Mouse (Mus musculus): ENCODE results near the gene Lrmda. TPM values are rescaled to one million over a fixed set of nuclear protein-coding genes. Genes with fewer than 3 reads are reported as not detected.

Gene Lrmda
- polyA plus RNA-seq, 1 experiment from 2014 or later = 0.22 TPM

- H3K4me1 ChIP-seq = no peaks in the 10 kb centered on the region
- H3K4me2 ChIP-seq = no peak overlapping the region
- no peak for ATAC-seq (ENCODE audit: low FRiP score)
- WGBS = 94% methylated on average over 5 of the region's 5 CpGs
- no peak overlapping the region for H3K9ac ChIP-seq
- H3K27ac ChIP-seq = no peak overlapping the region
- H3K9me3 ChIP-seq = no peaks in the 10 kb centered on the region
- H3K36me3 ChIP-seq (replicated peaks) = no peaks in the 10 kb centered on the region
- no peak overlapping the region for H3K4me3 ChIP-seq (replicated peaks)
- peaks cover 26% of the 10 kb centered on the region for H3K27me3 ChIP-seq
Measured at GRCm38 (mm10) chr14:22335101-22335820, 315.7 kb downstream of the Lrmda start.

- H3K9me3 ChIP-seq = no peaks in the 10 kb centered on the region
- H3K9ac ChIP-seq = no peak overlapping the region
- H3K36me3 ChIP-seq (replicated peaks) = no peaks in the 10 kb centered on the region
- 90% methylated on average over 6 of the region's 6 CpGs for WGBS
- H3K4me1 ChIP-seq = peaks cover 9% of the 10 kb centered on the region
- no peak overlapping the region for H3K4me2 ChIP-seq
- peaks cover 54% of the 10 kb centered on the region for H3K27me3 ChIP-seq
- H3K27ac ChIP-seq = no peak overlapping the region
- no peak for ATAC-seq (ENCODE audit: low FRiP score)
- H3K4me3 ChIP-seq (replicated peaks) = no peak overlapping the region
Measured at GRCm38 (mm10) chr14:22339176-22339575, 319.7 kb downstream of the Lrmda start.

- no peak for ATAC-seq (ENCODE audit: low FRiP score)
- H3K36me3 ChIP-seq (replicated peaks) = no peaks in the 10 kb centered on the region
- no peak overlapping the region for H3K4me3 ChIP-seq (replicated peaks)
- H3K27me3 ChIP-seq = peaks cover 62% of the 10 kb centered on the region
- H3K9me3 ChIP-seq = no peaks in the 10 kb centered on the region
- H3K27ac ChIP-seq = no peak overlapping the region
- no peak overlapping the region for H3K4me2 ChIP-seq
- H3K9ac ChIP-seq = no peak overlapping the region
- peaks cover 9% of the 10 kb centered on the region for H3K4me1 ChIP-seq
- 6% methylated on average over 4 of the region's 4 CpGs for WGBS
Measured at GRCm38 (mm10) chr14:22343357-22343756, 323.8 kb downstream of the Lrmda start.

- ATAC-seq (ENCODE audit: low FRiP score) = no peak
- no peaks in the 10 kb centered on the region for H3K9me3 ChIP-seq
- H3K4me2 ChIP-seq = no peak overlapping the region
- no peak overlapping the region for H3K27ac ChIP-seq
- H3K36me3 ChIP-seq (replicated peaks) = no peaks in the 10 kb centered on the region
- H3K27me3 ChIP-seq = peaks cover 57% of the 10 kb centered on the region
- no peak overlapping the region for H3K9ac ChIP-seq
- 82% methylated on average over 8 of the region's 8 CpGs for WGBS
- peaks cover 9% of the 10 kb centered on the region for H3K4me1 ChIP-seq
- no peak overlapping the region for H3K4me3 ChIP-seq (replicated peaks)
Measured at GRCm38 (mm10) chr14:22345248-22345647, 325.7 kb downstream of the Lrmda start.

- H3K4me3 ChIP-seq (replicated peaks) = no peak overlapping the region
- peaks cover 21% of the 10 kb centered on the region for H3K4me1 ChIP-seq
- peaks cover 53% of the 10 kb centered on the region for H3K27me3 ChIP-seq
- H3K27ac ChIP-seq = no peak overlapping the region
- no peak overlapping the region for H3K4me2 ChIP-seq
- H3K36me3 ChIP-seq (replicated peaks) = no peaks in the 10 kb centered on the region
- no peaks in the 10 kb centered on the region for H3K9me3 ChIP-seq
- WGBS = 72% methylated on average over 5 of the region's 5 CpGs
- no peak for ATAC-seq (ENCODE audit: low FRiP score)
- no peak overlapping the region for H3K9ac ChIP-seq
Measured at GRCm38 (mm10) chr14:22353626-22354025, 334.1 kb downstream of the Lrmda start.

- Histone ChIP-seq H3K27ac (0 out of 2 replicates have a peak overlapping the region, but pooled peaks have one; percentile 1), H3K9ac (no peak overlapping the region), H3K36me3 (replicated peaks) (no peaks in the 10 kb centered on the region), H3K27me3 (peaks cover 54% of the 10 kb centered on the region), H3K4me2 (no peak overlapping the region), H3K9me3 (no peaks in the 10 kb centered on the region), H3K4me3 (replicated peaks) (no peak overlapping the region), H3K4me1 (peaks cover 24% of the 10 kb centered on the region)
- peak; percentile 55; the same call in 1 of the 2 replicates for ATAC-seq (ENCODE audit: low FRiP score)
- WGBS = 53% methylated on average over 15 of the region's 15 CpGs
Measured at GRCm38 (mm10) chr14:22354769-22355574, 335.5 kb downstream of the Lrmda start.

GRCm38 (mm10) chr14:22357991-22358503, 338.5 kb downstream of the Lrmda start:
- Histone ChIP-seq H3K36me3 (replicated peaks) (no peaks in the 10 kb centered on the region), H3K27ac (no peak overlapping the region), H3K9me3 (no peaks in the 10 kb centered on the region), H3K4me3 (replicated peaks) (no peak overlapping the region), H3K4me1 (peaks cover 24% of the 10 kb centered on the region), H3K27me3 (peaks cover 75% of the 10 kb centered on the region), H3K9ac (no peak overlapping the region), H3K4me2 (no peak overlapping the region)
- peak; percentile 77; the same call in 1 of the 2 replicates for ATAC-seq (ENCODE audit: low FRiP score)
- WGBS = 6% methylated on average over 9 of the region's 9 CpGs

- Histone ChIP-seq H3K4me1 (no peaks in the 10 kb centered on the region; the same call in 1 of the 2 replicates), H3K27ac (no peak overlapping the region), H3K27me3 (peaks cover 64% of the 10 kb centered on the region), H3K36me3 (replicated peaks) (no peaks in the 10 kb centered on the region), H3K9me3 (no peaks in the 10 kb centered on the region), H3K9ac (no peak overlapping the region), H3K4me2 (no peak overlapping the region), H3K4me3 (replicated peaks) (no peak overlapping the region)
- no peak for ATAC-seq (ENCODE audit: low FRiP score)
- WGBS = 80% methylated on average over 6 of the region's 6 CpGs
Measured at GRCm38 (mm10) chr14:22364010-22364748, 344.7 kb downstream of the Lrmda start.

GRCm38 (mm10) chr14:22364771-22365355, 345.4 kb downstream of the Lrmda start:
- ATAC-seq (ENCODE audit: low FRiP score) = no peak
- 69% methylated on average over 6 of the region's 6 CpGs for WGBS
- Histone ChIP-seq H3K9ac (no peak overlapping the region), H3K4me2 (no peak overlapping the region), H3K27me3 (peaks cover 59% of the 10 kb centered on the region), H3K27ac (no peak overlapping the region), H3K4me3 (replicated peaks) (no peak overlapping the region), H3K9me3 (no peaks in the 10 kb centered on the region), H3K36me3 (replicated peaks) (no peaks in the 10 kb centered on the region), H3K4me1 (no peaks in the 10 kb centered on the region; the same call in 1 of the 2 replicates)

GRCm38 (mm10) chr14:22367615-22368014, 348.1 kb downstream of the Lrmda start:
- Histone ChIP-seq H3K9me3 (no peaks in the 10 kb centered on the region), H3K4me1 (no peaks in the 10 kb centered on the region; the same call in 1 of the 2 replicates), H3K4me2 (no peak overlapping the region), H3K27me3 (peaks cover 36% of the 10 kb centered on the region), H3K9ac (no peak overlapping the region), H3K36me3 (replicated peaks) (no peaks in the 10 kb centered on the region), H3K27ac (no peak overlapping the region), H3K4me3 (replicated peaks) (no peak overlapping the region)
- WGBS = 83% methylated on average over 4 of the region's 4 CpGs
- no peak for ATAC-seq (ENCODE audit: low FRiP score)

- H3K9me3 ChIP-seq = no peaks in the 10 kb centered on the region
- no peaks in the 10 kb centered on the region for H3K36me3 ChIP-seq (replicated peaks)
- 84% methylated on average over 8 of the region's 8 CpGs for WGBS
- no peak overlapping the region for H3K4me3 ChIP-seq (replicated peaks)
- H3K27me3 ChIP-seq = peaks cover 6% of the 10 kb centered on the region; the same call in 1 of the 2 replicates
- no peaks in the 10 kb centered on the region for H3K4me1 ChIP-seq
- no peak for ATAC-seq (ENCODE audit: low FRiP score)
- no peak overlapping the region for H3K9ac ChIP-seq
- no peak overlapping the region for H3K4me2 ChIP-seq
- no peak overlapping the region for H3K27ac ChIP-seq
Measured at GRCm38 (mm10) chr14:22371136-22371535, 351.6 kb downstream of the Lrmda start.
